Comparison of ENCODE assay signal across 9 mouse cellular contexts in genomic region chr7:78576169-78576568, GRCm38 (mm10).
DNase-seq lines count a peak whose midpoint lies in the region; ATAC-seq lines count a peak whose summit lies in the region.
"Had no signal": no experiment of that assay in that cellular context is flagged by ENCODE, and none has a peak within 500 bp of the region (broad histone marks: within the 10 kb centered on the region; RNA-seq: fewer than 3 reads in every experiment).

No protein-coding gene starts in this region.

- 30% methylated on average over 5 of the region's 5 CpGs for WGBS in kidney, embryonic 15.5 days
- 19% methylated on average over 5 of the region's 5 CpGs for WGBS in embryonic facial prominence, embryonic 12.5 days
- 19% methylated on average over 5 of the region's 5 CpGs for WGBS in hindbrain, embryonic 13.5 days
- WGBS in neural tube, embryonic 12.5 days, result 28% methylated on average over 5 of the region's 5 CpGs

- H3K27ac ChIP-seq in kidney, embryonic 15.5 days, result no peak overlapping the region
- no peak overlapping the region for H3K27ac ChIP-seq in embryonic facial prominence, embryonic 12.5 days
- H3K27ac ChIP-seq in hindbrain, embryonic 13.5 days, result peak overlapping the region; percentile 95; the same call in 1 of the 2 replicates
- no peak overlapping the region for H3K27ac ChIP-seq in neural tube, embryonic 12.5 days

- no peak for DNase-seq in kidney, adult 18-20 months
- DNase-seq in embryo, embryonic 11 days, result no peak
- no peak for DNase-seq in layer of hippocampus, adult 18-20 months (ENCODE audit: low spot score in 2 of 2)
- DNase-seq in gastrocnemius, postnatal 4 days (ENCODE audit: low spot score in 2 of 2), result no peak
- DNase-seq: heart, postnatal 14 days had no signal

- H3K36me3 ChIP-seq in kidney, embryonic 15.5 days, result no peaks in the 10 kb centered on the region
- H3K36me3 ChIP-seq in embryonic facial prominence, embryonic 12.5 days, result no peaks in the 10 kb centered on the region
- no peaks in the 10 kb centered on the region for H3K36me3 ChIP-seq in hindbrain, embryonic 13.5 days
- H3K36me3 ChIP-seq in neural tube, embryonic 12.5 days, result no peaks in the 10 kb centered on the region

- H3K4me3 ChIP-seq in kidney, embryonic 15.5 days (replicated peaks), result peak overlapping the region; percentile 53; the same call in 1 of the 2 replicates
- peak overlapping the region; percentile 46; the same call in 1 of the 2 replicates for H3K4me3 ChIP-seq in embryonic facial prominence, embryonic 12.5 days
- H3K4me3 ChIP-seq in hindbrain, embryonic 13.5 days, result peak overlapping the region; percentile 76
- peak overlapping the region; percentile 52 for H3K4me3 ChIP-seq in neural tube, embryonic 12.5 days

- H3K4me1 ChIP-seq in kidney, embryonic 15.5 days, result peaks cover 24% of the 10 kb centered on the region
- H3K4me1 ChIP-seq in embryonic facial prominence, embryonic 12.5 days, result 0 out of 2 replicates have a peak, but pooled peaks cover 11% of the 10 kb centered on the region
- peaks cover 63% of the 10 kb centered on the region for H3K4me1 ChIP-seq in hindbrain, embryonic 13.5 days (replicated peaks)
- H3K4me1 ChIP-seq in neural tube, embryonic 12.5 days, result peaks cover 16% of the 10 kb centered on the region

- ATAC-seq in kidney, embryonic 15.5 days (replicated peaks; ENCODE audit: low FRiP score), result no peak
- no peak for ATAC-seq in embryonic facial prominence, embryonic 12.5 days (ENCODE audit: insufficient number of reproducible peaks, insufficient read depth, low FRiP score, low TSS enrichment)
- ATAC-seq in hindbrain, embryonic 13.5 days (ENCODE audit: low FRiP score), result no peak
- no peak for ATAC-seq in neural tube, embryonic 12.5 days (ENCODE audit: low FRiP score, low read depth)

- no peaks in the 10 kb centered on the region for H3K9me3 ChIP-seq in kidney, embryonic 15.5 days (replicated peaks)
- H3K9me3 ChIP-seq in embryonic facial prominence, embryonic 12.5 days, result no peaks in the 10 kb centered on the region
- no peaks in the 10 kb centered on the region for H3K9me3 ChIP-seq in hindbrain, embryonic 13.5 days
- H3K9me3 ChIP-seq in neural tube, embryonic 12.5 days, result no peaks in the 10 kb centered on the region

- H3K27me3 ChIP-seq in kidney, embryonic 15.5 days, result peaks cover 69% of the 10 kb centered on the region
- H3K27me3 ChIP-seq in embryonic facial prominence, embryonic 12.5 days, result peaks cover 76% of the 10 kb centered on the region
- peaks cover 11% of the 10 kb centered on the region for H3K27me3 ChIP-seq in hindbrain, embryonic 13.5 days
- peaks cover 13% of the 10 kb centered on the region for H3K27me3 ChIP-seq in neural tube, embryonic 12.5 days (replicated peaks)

- H3K4me2 ChIP-seq in kidney, embryonic 15.5 days, result peak overlapping the region; percentile 88
- peak overlapping the region; percentile 87 for H3K4me2 ChIP-seq in embryonic facial prominence, embryonic 12.5 days (replicated peaks)
- H3K4me2 ChIP-seq in hindbrain, embryonic 13.5 days, result peak overlapping the region; percentile 70
- peak overlapping the region; percentile 83 for H3K4me2 ChIP-seq in neural tube, embryonic 12.5 days (replicated peaks)

- no peak overlapping the region for H3K9ac ChIP-seq in kidney, embryonic 15.5 days
- no peak overlapping the region for H3K9ac ChIP-seq in embryonic facial prominence, embryonic 12.5 days
- peak overlapping the region; percentile 81 for H3K9ac ChIP-seq in hindbrain, embryonic 13.5 days
- peak overlapping the region; percentile 72 for H3K9ac ChIP-seq in neural tube, embryonic 12.5 days

Comparison
In these comparisons a context has a peak if more than half of its experiments do, and no peak if none do; other contexts are left out.
1. H3K9ac ChIP-seq: peak in hindbrain, embryonic 13.5 days (single experiment) and neural tube, embryonic 12.5 days (single experiment); none in kidney, embryonic 15.5 days (single experiment) and embryonic facial prominence, embryonic 12.5 days (single experiment).
2. Peak in every context shown above with its lines, with median percentiles within 50 percentile points of each other: H3K4me2 ChIP-seq and H3K4me3 ChIP-seq.